Mouse (Mus musculus): ENCODE data around the gene Acot5. TPM values are rescaled to one million over a fixed set of nuclear protein-coding genes. Genes with fewer than 3 reads are reported as not detected.
"Not testable (repeated sequence)": the region's sequence is repeated elsewhere in the genome, so short reads cannot be mapped to it uniquely, and the experiment has no call there.

The Acot5 gene
- under 1 TPM; 0.21 to 0.34 TPM for total RNA-seq (2021)
- long read RNA-seq, experiment 1 = 0 reads
- long read RNA-seq, experiment 2 = 0 reads

- no peak for DNase-seq (ENCODE audit: low spot score in 2 of 2)
Observed at GRCm38 (mm10) chr12:84068986-84069385, at the start of gene Acot5. Acot5 (plus strand) TSS chr12:84069325.

- DNase-seq (ENCODE audit: low spot score in 2 of 2) = peak in 1 of 2 experiments; percentile 44
Observed at GRCm38 (mm10) chr12:84020528-84020927, 48.6 kb upstream of the Acot5 start.

GRCm38 (mm10) chr12:84022266-84022665 is 46.9 kb upstream of the Acot5 start:
- not testable (repeated sequence) for DNase-seq (ENCODE audit: low spot score in 2 of 2)

GRCm38 (mm10) chr12:84023052-84023745 is 45.9 kb upstream of the Acot5 start:
- DNase-seq (ENCODE audit: low spot score in 2 of 2) = no peak

GRCm38 (mm10) chr12:84025888-84026287 is 43.2 kb upstream of the Acot5 start:
- DNase-seq (ENCODE audit: low spot score in 2 of 2) = no peak

- not testable (repeated sequence) for DNase-seq (ENCODE audit: low spot score in 2 of 2)
Observed at GRCm38 (mm10) chr12:84028328-84028727, 40.8 kb upstream of the Acot5 start.

- DNase-seq (ENCODE audit: low spot score in 2 of 2) = not testable (repeated sequence)
Observed at GRCm38 (mm10) chr12:84029043-84029442, 40.1 kb upstream of the Acot5 start.

- DNase-seq (ENCODE audit: low spot score in 2 of 2) = peak; percentile 44 to 71
Observed at GRCm38 (mm10) chr12:84030659-84031332, 38.3 kb upstream of the Acot5 start.

- DNase-seq (ENCODE audit: low spot score in 2 of 2) = no peak
Observed at GRCm38 (mm10) chr12:84032854-84033253, 36.3 kb upstream of the Acot5 start.

- DNase-seq (ENCODE audit: low spot score in 2 of 2) = not testable (repeated sequence)
Observed at GRCm38 (mm10) chr12:84033302-84033701, 35.8 kb upstream of the Acot5 start.

GRCm38 (mm10) chr12:84034108-84034507 is 35.0 kb upstream of the Acot5 start:
- DNase-seq (ENCODE audit: low spot score in 2 of 2) = no peak

- not testable (repeated sequence) for DNase-seq (ENCODE audit: low spot score in 2 of 2)
Observed at GRCm38 (mm10) chr12:84038241-84038640, 30.9 kb upstream of the Acot5 start, which contains the start of gene Acot4. Acot4 (plus strand) TSS chr12:84038379.

- DNase-seq (ENCODE audit: low spot score in 2 of 2) = peak in 1 of 2 experiments; percentile 22
Observed at GRCm38 (mm10) chr12:84038691-84039111, 30.4 kb upstream of the Acot5 start, which contains the start of gene Gm49366. Gm49366 (plus strand) TSS chr12:84038935.

GRCm38 (mm10) chr12:84042248-84042647 is 26.9 kb upstream of the Acot5 start:
- DNase-seq (ENCODE audit: low spot score in 2 of 2) = no peak

- DNase-seq (ENCODE audit: low spot score in 2 of 2) = no peak
Observed at GRCm38 (mm10) chr12:84044045-84044444, 25.1 kb upstream of the Acot5 start.

GRCm38 (mm10) chr12:84046906-84047305 is 22.2 kb upstream of the Acot5 start:
- no peak for DNase-seq (ENCODE audit: low spot score in 2 of 2)

GRCm38 (mm10) chr12:84050744-84051143 is 18.4 kb upstream of the Acot5 start:
- DNase-seq (ENCODE audit: low spot score in 2 of 2) = not testable (repeated sequence)

GRCm38 (mm10) chr12:84051937-84052474 is 17.1 kb upstream of the Acot5 start, which contains the start of gene Acot3:
Acot3 (plus strand) TSS chr12:84052144.
- DNase-seq (ENCODE audit: low spot score in 2 of 2) = no peak

GRCm38 (mm10) chr12:84052609-84053008 is 16.5 kb upstream of the Acot5 start:
- DNase-seq (ENCODE audit: low spot score in 2 of 2) = no peak

GRCm38 (mm10) chr12:84053173-84053572 is 16.0 kb upstream of the Acot5 start:
- DNase-seq (ENCODE audit: low spot score in 2 of 2) = no peak

GRCm38 (mm10) chr12:84053679-84054391 is 15.3 kb upstream of the Acot5 start:
- no peak for DNase-seq (ENCODE audit: low spot score in 2 of 2)

Measured in gastrocnemius, postnatal 4 days (tissue).